Mouse (Mus musculus): ENCODE results near the gene Rgs9bp. TPM values are rescaled to one million over a fixed set of nuclear protein-coding genes. Genes with fewer than 3 reads are reported as not detected.
A peak's percentile ranks its signal among the peaks of the same experiment; 100 is the strongest.
"Not testable (repeated sequence)": the region's sequence is repeated elsewhere in the genome, so short reads cannot be mapped to it uniquely, and the experiment has no call there.

Rgs9bp gene
- polyA plus RNA-seq, 1 experiment from 2014 or later: 0.03 TPM

DNA sequence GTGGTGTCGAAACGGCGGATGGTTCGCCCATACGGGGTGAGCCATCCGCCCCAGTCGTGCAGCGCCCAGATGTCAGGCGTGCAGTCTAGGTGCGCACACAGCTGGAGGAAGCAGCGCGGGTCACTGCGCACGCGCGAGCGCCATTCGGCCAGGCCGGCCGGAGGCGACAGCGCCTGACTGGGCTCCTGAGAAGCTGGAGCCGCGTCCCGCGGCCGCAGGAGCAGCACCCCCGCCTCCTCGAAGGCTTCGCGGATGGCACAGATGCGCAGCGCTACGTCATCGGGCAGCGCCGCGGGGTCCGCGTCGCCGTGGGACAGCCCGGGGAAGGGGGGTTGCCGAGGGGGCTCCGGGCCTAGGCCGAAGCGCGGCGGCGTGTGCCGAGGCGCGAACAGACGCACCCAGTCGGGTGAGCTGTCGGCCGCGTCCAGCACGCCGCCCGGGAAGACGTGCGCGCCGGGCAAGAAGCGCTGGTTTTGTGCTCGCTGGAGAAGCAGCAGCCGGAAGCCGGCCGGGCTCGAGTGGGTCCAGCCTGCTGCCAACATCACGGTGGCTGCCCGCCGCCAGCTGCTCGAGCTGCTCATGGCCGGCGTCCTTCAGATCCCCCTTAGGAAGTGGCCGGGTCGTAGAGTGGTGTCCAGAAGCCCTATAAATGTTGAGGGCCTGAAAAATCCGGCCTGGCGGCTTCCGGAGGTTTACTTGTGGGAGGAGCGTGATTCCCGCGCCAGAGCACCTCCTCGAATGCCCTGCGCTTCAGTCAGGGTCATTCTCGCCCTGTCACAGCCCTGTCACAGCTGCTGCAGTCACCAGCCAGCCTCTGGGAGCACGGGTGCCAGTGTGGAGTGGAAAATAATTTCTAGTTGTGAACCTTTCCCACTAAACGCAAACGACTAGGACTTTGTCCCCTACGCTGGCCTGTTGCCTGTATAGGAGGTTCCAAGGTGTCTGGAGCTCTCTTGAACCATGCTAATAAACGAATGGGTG is 29.9 kb downstream of the Rgs9bp start:
- Histone ChIP-seq H3K4me2 (replicated peaks; ENCODE audit: low read depth, low read length) (peak overlapping the region; percentile 91), H3K9ac (ENCODE audit: low read depth, low read length) (peak overlapping the region; percentile 70), H3K9me3 (ENCODE audit: control insufficient read depth, low read length) (no peaks in the 10 kb centered on the region), H3K27ac (ENCODE audit: low read depth, low read length) (peak overlapping the region; percentile 94), H3K4me1 (replicated peaks; ENCODE audit: control insufficient read depth, insufficient read depth, low read length) (peaks cover 3% of the 10 kb centered on the region; the same call in 1 of the 2 replicates), H3K27me3 (ENCODE audit: control insufficient read depth, insufficient read depth, low read length) (no peaks in the 10 kb centered on the region), H3K4me3 (ENCODE audit: low read depth, low read length) (peak overlapping the region; percentile 60), H3K36me3 (ENCODE audit: control insufficient read depth, insufficient read depth, low read length) (peaks cover 1% of the 10 kb centered on the region; the same call in 1 of the 2 replicates)
- peak; percentile 94 for ATAC-seq (ENCODE audit: low FRiP score)
- DNase-seq (ENCODE audit: low spot score): peak; percentile 94
- 1% methylated on average over 79 of the region's 93 CpGs for WGBS

DNA sequence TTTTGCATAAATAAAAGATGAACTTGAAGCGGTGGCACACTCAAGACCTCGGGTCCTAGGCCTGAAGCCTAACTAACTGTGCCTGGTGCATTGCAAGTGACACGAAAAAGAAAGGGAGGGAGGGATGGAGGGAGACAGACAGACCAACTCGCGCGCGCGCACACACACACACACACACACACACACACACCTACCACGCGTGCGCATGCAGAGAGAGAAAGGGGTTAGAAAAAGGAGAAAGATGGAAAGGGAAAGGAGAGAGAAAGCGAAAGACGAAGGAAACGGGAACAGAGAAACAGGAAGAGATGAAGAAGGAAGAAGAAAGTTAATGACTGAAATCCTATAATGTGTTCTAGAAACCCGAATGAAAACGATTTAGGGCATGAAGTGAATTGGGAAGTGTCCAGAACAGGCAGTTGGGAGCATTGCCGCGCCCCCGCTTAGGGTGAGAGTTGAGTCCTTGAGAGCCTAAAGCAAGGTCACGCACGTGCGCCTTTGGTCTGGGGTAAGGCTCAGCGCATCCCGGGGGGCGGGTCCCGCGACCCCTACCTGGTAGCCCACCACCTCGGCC is 30.7 kb downstream of the Rgs9bp start:
- no peaks in the 10 kb centered on the region for H3K27me3 ChIP-seq (ENCODE audit: control insufficient read depth, insufficient read depth, low read length)
- peaks cover 3% of the 10 kb centered on the region; the same call in 1 of the 2 replicates for H3K4me1 ChIP-seq (replicated peaks; ENCODE audit: control insufficient read depth, insufficient read depth, low read length)
- H3K27ac ChIP-seq (ENCODE audit: low read depth, low read length): peak overlapping the region; percentile 94
- H3K4me3 ChIP-seq (ENCODE audit: low read depth, low read length): peak overlapping the region; percentile 60
- peak overlapping the region; percentile 70 for H3K9ac ChIP-seq (ENCODE audit: low read depth, low read length)
- WGBS: 5% methylated on average over 28 of the region's 28 CpGs
- H3K9me3 ChIP-seq (ENCODE audit: control insufficient read depth, low read length): no peaks in the 10 kb centered on the region
- peaks cover 6% of the 10 kb centered on the region; the same call in 1 of the 2 replicates for H3K36me3 ChIP-seq (ENCODE audit: control insufficient read depth, insufficient read depth, low read length)
- ATAC-seq (ENCODE audit: low FRiP score) (no peak; the same call in 1 of the 2 replicates), DNase-seq (ENCODE audit: low spot score) (peak; percentile 50)
- H3K4me2 ChIP-seq (replicated peaks; ENCODE audit: low read depth, low read length): peak overlapping the region; percentile 91

DNA sequence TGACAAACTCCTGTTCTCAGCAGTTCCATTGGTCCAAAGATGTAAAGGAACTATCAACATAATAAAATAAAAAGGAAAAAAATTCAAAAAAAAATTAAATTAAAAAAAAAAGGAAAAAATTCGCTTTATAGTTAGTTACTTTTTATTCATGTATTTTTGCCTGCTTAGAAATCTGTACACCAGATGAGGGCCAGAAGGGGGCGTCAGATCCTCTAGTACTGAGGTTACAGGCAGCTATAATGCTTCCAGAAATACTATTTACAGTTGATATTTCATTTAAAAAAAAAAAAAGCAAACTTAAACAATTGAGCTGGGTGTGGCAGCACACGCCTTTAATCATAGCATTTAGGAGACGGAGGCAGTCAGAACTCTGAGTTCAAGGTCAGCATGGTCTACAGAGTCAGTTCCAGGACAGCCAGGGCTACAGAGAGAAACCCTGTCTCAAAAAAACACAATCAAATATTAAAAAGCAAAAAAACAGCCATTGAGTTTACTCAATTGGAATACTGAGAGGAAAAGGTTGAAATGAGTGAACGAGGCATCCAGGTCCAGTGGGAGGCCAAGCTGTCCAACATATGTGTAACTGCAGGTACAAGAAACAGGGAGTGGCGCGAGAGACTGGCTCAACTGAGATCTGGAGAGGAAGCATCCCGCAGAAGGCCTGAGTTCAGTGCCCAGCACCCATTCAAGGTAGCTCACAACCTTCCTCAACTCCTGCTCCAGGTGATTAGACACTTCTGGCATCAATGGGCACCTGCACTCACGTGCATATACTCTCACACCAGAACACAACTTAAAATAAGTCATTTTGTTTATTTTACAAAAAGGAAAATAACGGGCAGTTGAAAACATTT is 31.4 kb downstream of the Rgs9bp start:
- DNase-seq (ENCODE audit: low spot score): peak; percentile 39
- Histone ChIP-seq H3K9me3 (ENCODE audit: control insufficient read depth, low read length) (no peaks in the 10 kb centered on the region), H3K9ac (ENCODE audit: low read depth, low read length) (0 out of 2 replicates have a peak overlapping the region, but pooled peaks have one; percentile 70), H3K36me3 (ENCODE audit: control insufficient read depth, insufficient read depth, low read length) (peaks cover 6% of the 10 kb centered on the region; the same call in 1 of the 2 replicates), H3K4me3 (ENCODE audit: low read depth, low read length) (peak overlapping the region; percentile 60; the same call in 1 of the 2 replicates), H3K4me2 (replicated peaks; ENCODE audit: low read depth, low read length) (peak overlapping the region; percentile 91), H3K27me3 (ENCODE audit: control insufficient read depth, insufficient read depth, low read length) (no peaks in the 10 kb centered on the region), H3K4me1 (replicated peaks; ENCODE audit: control insufficient read depth, insufficient read depth, low read length) (peaks cover 3% of the 10 kb centered on the region; the same call in 1 of the 2 replicates), H3K27ac (ENCODE audit: low read depth, low read length) (no peak overlapping the region)
- WGBS: 68% methylated on average over 10 of the region's 10 CpGs
- ATAC-seq (ENCODE audit: low FRiP score): no peak

DNA sequence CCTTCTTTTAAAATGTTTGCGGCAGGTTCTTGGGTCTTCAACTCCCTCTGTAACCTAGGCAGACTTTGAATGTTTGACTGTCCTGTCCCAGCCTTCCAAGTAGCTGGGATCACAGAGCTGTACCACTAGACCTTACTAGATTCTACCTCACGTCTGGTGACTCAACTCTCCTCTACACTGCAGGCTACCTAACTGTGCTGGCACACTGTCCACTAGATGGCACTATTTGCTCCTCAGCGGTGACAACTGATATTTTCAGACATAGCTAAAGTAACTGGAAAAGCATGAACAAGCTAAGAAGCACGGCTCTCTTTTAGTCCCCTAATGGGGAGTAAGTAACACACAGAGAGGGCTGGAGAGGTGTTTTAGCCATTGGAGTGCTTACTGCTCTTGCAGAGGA is 39.5 kb downstream of the Rgs9bp start:
- DNase-seq (ENCODE audit: low spot score) (peak; percentile 74), ATAC-seq (ENCODE audit: low FRiP score) (no peak)
- Histone ChIP-seq H3K4me2 (replicated peaks; ENCODE audit: low read depth, low read length) (no peak overlapping the region), H3K9me3 (ENCODE audit: control insufficient read depth, low read length) (no peaks in the 10 kb centered on the region), H3K9ac (ENCODE audit: low read depth, low read length) (no peak overlapping the region), H3K4me1 (replicated peaks; ENCODE audit: control insufficient read depth, insufficient read depth, low read length) (no peaks in the 10 kb centered on the region), H3K4me3 (ENCODE audit: low read depth, low read length) (no peak overlapping the region), H3K27me3 (ENCODE audit: control insufficient read depth, insufficient read depth, low read length) (no peaks in the 10 kb centered on the region), H3K27ac (ENCODE audit: low read depth, low read length) (no peak overlapping the region), H3K36me3 (ENCODE audit: control insufficient read depth, insufficient read depth, low read length) (peaks cover 6% of the 10 kb centered on the region; the same call in 1 of the 2 replicates)
- WGBS: 43% methylated on average over 4 of the region's 4 CpGs

DNA sequence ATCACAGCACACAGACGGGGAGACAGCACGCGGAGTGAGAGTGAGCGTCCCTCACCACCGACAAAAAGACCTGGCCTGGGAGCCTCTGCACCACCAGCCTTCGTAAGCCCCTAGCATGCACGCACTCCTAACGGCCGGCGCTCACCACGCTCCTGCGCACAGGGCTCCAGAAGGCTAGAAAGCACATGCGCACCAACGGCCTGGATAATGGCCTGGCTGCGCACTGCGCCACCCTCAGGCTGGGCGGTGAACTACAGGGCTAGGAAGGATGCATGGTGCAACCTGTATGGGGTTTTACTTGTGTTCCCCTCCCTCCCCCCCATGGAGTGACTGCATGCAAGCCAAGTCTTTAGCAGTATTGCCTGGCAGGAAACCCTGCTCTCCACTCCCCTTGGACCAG is 47.8 kb downstream of the Rgs9bp start, which contains the start of gene Tdrd12:
Tdrd12 (minus strand) TSS at position 184 of the 400 bp plus-strand sequence.
- H3K27me3 ChIP-seq (ENCODE audit: control insufficient read depth, insufficient read depth, low read length): no peaks in the 10 kb centered on the region

DNA sequence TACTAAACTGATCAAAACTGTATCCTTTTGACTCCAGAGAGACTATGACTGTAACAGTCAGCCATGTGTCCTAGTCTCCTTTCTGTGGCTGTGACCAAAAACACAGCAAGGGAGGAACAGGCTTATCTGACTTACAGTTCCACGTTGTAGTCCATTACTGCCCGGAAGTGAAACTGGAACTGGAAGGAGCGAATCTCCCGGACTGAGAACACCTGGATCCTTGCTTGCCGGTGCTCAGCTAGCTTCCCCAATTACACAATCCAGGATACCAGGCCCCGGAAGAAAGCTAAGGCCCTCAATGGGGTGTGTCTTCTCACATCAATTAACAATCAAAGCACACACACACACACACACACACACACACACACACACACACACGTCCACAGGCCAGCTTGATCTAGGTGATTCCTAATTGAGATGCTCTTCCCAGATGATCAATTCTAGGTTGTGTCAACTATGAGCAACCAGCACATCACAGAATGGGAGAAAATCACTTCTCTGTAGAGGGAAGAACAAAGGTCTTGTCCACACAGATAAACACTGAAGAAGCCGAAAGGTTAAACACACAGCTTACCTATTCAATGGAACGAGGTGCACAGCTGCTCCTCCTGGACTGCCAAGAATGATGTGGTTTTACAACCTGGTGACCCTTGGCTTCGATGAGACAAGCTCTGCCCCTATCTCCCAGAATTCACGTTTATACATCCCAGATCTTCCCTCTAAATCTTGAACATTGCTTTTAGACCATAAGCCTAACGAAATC is 49.5 kb downstream of the Rgs9bp start:
- 84% methylated on average over 12 of the region's 12 CpGs for WGBS
- Histone ChIP-seq H3K4me1 (replicated peaks; ENCODE audit: control insufficient read depth, insufficient read depth, low read length) (no peaks in the 10 kb centered on the region), H3K36me3 (ENCODE audit: control insufficient read depth, insufficient read depth, low read length) (no peaks in the 10 kb centered on the region), H3K27me3 (ENCODE audit: control insufficient read depth, insufficient read depth, low read length) (no peaks in the 10 kb centered on the region), H3K27ac (ENCODE audit: low read depth, low read length) (no peak overlapping the region), H3K9ac (ENCODE audit: low read depth, low read length) (no peak overlapping the region), H3K4me3 (ENCODE audit: low read depth, low read length) (no peak overlapping the region), H3K9me3 (ENCODE audit: control insufficient read depth, low read length) (no peaks in the 10 kb centered on the region), H3K4me2 (replicated peaks; ENCODE audit: low read depth, low read length) (no peak overlapping the region)
- DNase-seq (ENCODE audit: low spot score) (no peak), ATAC-seq (ENCODE audit: low FRiP score) (no peak)

More for the DNA sequence above, 47.8 kb downstream of the Rgs9bp start, which contains the start of gene Tdrd12:
- Histone ChIP-seq H3K4me2 (replicated peaks; ENCODE audit: low read depth, low read length) (no peak within 1 kb of the TSS), H3K36me3 (ENCODE audit: control insufficient read depth, insufficient read depth, low read length) (no peaks in the 10 kb centered on the region), H3K4me3 (ENCODE audit: low read depth, low read length) (no peak within 1 kb of the TSS), H3K4me1 (replicated peaks; ENCODE audit: control insufficient read depth, insufficient read depth, low read length) (no peaks in the 10 kb centered on the region), H3K27ac (ENCODE audit: low read depth, low read length) (no peak within 1 kb of the TSS), H3K9ac (ENCODE audit: low read depth, low read length) (no peak within 1 kb of the TSS), H3K9me3 (ENCODE audit: control insufficient read depth, low read length) (no peaks in the 10 kb centered on the region)
- DNase-seq (ENCODE audit: low spot score) (no peak), ATAC-seq (ENCODE audit: low FRiP score) (no peak)
- WGBS: 87% methylated on average over 17 of the region's 17 CpGs

DNA sequence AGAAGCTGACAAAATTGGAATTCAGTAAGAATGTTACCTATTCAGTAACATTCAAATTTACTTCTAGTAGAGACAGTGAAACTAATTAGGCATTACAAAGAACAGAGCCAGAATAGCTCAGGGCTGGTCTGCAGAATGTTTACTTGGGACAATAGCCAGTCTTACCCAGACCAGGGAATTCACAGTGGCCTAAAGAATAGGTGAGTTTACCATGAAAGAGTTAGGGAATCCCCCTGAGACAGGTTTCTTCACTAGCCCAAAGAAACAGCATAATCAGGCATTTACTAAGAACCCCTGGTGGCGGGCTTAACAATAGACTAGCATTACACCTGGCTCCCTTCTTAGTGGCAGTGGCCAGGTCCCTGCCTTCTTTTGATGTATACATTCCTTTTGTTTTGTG is 54.8 kb downstream of the Rgs9bp start:
- H3K9ac ChIP-seq (ENCODE audit: low read depth, low read length); H3K27me3 ChIP-seq (ENCODE audit: control insufficient read depth, insufficient read depth, low read length); H3K4me3 ChIP-seq (ENCODE audit: low read depth, low read length); DNase-seq (ENCODE audit: low spot score); ATAC-seq (ENCODE audit: low FRiP score); H3K4me2 ChIP-seq (replicated peaks; ENCODE audit: low read depth, low read length); H3K36me3 ChIP-seq (ENCODE audit: control insufficient read depth, insufficient read depth, low read length); H3K9me3 ChIP-seq (ENCODE audit: control insufficient read depth, low read length); H3K4me1 ChIP-seq (replicated peaks; ENCODE audit: control insufficient read depth, insufficient read depth, low read length); H3K27ac ChIP-seq (ENCODE audit: low read depth, low read length): not testable (repeated sequence)
- whole genome bisulfite sequencing: 43% methylated on average over 1 of the region's 1 CpGs

Data from hindbrain, embryonic 11.5 days (tissue).